Mouse (Mus musculus) kidney, postnatal 36 days (tissue): Measurements from ENCODE around the gene Klhl33.
"Not testable (repeated sequence)": the region's sequence is repeated elsewhere in the genome, so short reads cannot be mapped to it uniquely, and the experiment has no call there.

Experiments used
- DNase-seq, 2 experiments: peaks; one replicate each; pipeline ENCODE4 v3.0.0; 2021 to 2022; ENCODE audit warnings: mixed read lengths in 2 of 2

Gene Klhl33

DNA sequence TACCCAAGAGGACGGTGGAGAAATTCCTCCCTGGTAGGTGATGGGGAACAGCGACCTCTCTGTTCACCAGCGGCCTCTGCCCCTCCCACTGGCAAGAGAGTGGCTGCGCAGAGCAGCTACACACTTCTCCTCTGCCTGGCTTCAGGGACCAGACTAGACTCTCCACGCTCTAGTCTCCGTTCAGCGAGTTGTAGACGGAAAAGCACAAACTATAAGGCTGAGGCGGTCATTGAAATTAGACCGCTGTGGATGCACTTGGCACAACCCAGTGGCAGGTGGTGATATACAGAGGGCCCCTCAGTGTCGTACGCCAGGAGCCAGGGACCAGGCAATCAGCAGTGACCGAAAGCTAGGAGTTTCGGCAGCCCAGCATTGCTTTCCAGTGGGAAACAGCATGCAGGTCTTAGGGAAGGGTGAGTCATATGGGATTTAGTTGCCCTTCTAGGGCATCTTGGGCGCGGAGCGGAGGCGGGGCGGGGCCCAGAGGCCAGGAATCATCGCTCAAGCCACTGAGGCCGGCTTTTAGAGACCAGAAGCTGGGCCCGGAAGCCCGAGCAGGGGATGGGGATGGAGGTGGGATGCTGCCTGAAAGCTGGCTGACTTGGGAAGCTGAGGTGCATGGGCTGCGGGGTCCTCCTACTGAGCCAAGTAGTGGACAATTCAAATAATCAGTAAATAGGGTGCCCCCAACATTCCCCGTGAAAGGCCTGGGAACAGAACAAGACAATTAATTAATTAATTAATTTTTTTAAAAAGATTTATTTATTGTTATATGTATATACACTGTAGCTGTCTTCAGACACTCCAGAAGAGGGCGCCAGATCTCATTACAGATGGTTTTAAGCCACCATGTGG, 6.9 kb upstream of the Klhl33 start:
- peak; percentile 19 to 57 for DNase-seq

DNA sequence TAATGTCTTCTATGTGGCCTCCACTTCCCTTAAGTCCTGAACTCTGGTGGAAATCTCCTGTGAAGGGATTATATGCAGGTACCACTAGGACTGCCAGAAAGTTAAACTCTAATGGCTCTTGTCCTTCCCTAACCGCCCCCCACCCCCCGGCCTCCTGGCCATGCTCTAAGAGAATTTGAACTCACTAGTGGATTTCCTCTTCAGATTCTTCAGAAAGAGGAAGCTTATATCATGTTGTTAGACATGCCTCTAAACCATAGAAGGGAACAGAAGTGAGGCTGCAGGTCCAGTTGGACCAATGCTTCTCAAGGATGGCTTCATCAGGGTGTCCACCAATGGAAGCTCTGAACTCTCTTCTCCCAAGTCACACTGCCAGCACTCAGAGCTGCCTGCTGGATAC, 685 bp upstream of the Klhl33 start:
- DNase-seq, result not testable (repeated sequence)

DNA sequence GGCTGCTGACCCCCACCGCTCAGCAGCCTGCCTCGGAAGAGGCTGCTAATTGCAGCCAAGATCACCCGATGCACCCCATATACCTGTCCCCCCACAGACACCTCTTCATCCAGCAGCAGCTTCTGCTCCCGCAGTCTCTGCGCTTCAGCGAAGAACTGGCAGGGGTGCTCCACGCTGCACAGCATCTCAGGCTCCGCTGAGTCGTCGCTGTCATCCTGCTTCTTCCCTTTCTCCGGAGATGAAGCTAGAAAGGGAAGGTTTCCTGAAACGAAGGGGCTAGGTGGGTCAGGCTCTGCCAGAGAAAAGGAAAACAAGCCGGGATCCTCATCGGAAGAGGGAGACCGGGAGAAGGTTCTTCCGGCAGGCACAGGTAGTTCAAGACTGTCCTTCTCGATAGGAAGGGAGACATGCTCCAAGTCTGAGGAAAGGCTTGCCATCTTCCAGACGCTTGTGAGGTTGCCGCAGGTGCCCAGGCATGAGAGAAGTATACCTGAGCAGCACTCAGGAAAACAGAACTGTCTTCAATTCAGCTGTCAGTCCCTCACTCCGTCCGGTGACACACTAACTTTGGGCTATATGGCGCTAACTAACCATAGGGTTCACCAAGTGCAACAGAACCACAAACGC, 447 bp downstream of the Klhl33 start:
- peak in 1 of 2 experiments; percentile 26 for DNase-seq

DNA sequence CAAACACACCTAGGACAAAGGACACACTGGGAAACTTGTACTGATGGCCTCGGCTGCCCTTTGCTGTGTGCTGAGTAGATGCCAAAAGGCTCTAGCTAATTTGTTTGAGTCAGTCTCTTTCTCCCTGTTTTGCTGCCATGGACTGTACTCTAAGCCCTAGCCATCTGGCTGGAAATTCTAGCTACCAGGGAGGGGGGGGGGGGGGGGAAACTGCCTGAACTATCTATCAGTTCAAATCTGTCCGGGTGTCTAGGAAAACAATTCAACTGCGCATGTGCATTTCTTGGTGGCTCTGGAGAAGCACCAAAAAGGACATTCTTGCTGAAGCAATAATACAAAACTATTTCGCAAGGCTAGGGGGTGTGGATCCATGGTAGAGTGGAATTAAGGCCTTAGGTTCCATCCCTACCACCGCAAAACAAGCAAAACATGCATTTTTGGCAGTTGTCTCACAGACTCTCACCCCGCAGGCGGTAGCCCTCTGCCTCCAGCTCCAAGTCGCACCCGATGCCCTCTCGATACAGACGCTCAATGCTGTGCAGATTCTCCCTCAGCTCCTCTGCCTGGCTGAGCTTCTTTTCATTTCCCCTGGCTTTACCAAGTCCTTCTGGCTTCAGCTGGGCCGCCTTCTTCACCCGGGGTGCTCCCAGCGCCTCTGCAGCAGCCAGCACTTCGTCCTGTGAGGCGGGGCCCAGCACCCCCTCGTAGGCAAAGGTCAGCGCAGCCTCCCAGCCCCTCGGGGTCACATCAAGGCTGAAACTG, 1.1 kb downstream of the Klhl33 start:
- peak; percentile 49 to 65 for DNase-seq

DNA sequence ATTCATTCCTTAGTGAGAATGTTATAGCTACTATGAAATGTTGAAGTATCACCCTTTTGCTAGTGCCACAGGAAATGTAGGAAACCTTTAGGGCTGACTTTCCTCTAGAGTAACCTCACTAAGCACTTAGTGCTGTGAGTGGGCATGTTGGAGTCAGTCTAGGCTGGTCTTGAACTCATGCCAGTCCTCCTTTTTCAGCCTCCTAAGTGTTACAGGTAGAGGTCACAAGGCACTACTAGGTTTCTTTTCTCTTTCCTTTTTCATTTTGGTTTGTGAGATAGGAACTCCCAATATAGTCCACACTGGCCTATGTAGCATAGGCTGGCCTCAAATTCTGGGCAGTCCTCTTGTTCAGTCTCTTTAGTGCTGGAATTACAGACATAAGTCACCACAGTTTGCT, 1.9 kb downstream of the Klhl33 start:
- no peak for DNase-seq

DNA sequence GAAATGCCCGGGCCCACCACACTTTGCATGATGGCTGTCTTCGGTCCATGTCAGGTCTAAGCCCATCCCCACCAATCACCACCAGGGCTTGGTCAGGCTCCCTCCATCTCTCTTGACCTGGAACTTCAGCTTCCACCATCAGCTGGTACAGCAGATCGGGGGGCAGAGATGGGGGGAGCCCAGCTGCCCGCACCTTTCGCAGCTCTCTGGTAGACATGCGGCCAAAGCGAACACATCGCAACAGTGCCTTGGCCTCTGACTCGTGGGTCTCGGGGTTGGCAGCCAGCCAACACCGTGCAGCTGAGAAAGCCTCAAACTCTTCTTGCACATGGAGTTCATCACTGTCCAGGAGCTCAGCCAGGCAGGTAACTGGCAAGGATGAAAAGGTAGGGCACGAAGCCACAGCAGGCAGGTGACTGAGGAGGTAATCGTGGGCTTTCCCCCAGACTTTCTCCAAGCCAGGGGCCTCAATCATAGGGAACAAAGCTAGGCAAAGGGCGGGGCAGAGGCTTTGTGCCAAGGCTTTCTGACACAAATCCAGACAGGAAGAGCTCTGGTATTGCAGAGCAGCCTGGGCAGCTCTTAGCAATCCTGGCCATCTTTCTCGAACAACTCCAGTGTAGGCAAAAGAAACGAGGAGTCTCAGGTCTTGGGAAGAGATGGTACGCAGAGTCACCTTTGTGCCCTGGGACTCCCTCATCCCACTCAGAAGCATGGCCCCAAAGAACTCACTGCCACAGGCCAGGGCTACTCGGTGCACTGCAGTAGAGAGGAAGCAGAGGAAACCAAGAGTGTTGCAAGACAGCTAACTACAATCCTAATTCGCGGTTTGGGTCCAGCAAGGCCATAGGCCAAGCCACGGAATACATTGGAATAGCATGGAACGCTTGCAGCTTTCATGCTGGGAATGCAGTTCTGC, 4.5 kb downstream of the Klhl33 start:
- no peak for DNase-seq

DNA sequence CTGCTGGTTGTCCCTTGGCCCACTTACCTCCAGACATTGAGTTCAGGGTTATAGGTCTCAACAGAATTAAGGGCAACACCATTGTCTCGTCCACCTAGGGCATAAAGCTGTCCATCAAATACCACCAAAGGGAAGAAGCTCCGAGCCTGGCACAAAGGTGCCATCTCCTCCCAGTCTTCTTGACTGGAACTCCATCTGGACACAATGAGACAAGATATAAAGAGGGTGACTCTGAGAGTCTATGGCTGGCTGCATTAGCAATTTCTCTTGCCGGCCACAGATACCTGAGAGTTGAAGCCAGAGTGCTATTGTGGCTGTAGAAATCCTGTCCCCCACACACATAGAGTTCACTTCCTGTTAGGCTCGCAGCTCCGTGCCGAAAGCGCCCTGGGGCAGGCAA, 5.2 kb downstream of the Klhl33 start:
- no peak for DNase-seq

DNA sequence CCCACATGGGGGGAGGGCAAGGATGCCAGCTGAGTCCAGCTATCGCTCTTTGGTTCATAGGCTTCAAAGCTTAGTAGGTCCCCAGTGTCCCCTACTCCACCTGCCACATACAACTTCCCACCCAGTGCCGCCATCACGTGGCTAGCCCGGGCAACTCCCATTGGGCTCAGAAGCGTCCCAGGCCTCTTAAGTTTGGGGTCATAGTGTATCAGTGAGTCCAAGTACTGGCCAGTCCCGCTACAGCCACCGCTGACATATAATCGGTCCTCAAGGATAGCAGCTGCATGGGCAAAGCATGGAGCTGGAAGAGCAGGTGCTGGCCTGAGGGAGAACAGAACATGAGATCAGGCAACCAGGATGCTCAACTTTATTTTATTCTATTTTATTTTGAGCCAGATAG, 5.7 kb downstream of the Klhl33 start:
- no peak for DNase-seq

DNA sequence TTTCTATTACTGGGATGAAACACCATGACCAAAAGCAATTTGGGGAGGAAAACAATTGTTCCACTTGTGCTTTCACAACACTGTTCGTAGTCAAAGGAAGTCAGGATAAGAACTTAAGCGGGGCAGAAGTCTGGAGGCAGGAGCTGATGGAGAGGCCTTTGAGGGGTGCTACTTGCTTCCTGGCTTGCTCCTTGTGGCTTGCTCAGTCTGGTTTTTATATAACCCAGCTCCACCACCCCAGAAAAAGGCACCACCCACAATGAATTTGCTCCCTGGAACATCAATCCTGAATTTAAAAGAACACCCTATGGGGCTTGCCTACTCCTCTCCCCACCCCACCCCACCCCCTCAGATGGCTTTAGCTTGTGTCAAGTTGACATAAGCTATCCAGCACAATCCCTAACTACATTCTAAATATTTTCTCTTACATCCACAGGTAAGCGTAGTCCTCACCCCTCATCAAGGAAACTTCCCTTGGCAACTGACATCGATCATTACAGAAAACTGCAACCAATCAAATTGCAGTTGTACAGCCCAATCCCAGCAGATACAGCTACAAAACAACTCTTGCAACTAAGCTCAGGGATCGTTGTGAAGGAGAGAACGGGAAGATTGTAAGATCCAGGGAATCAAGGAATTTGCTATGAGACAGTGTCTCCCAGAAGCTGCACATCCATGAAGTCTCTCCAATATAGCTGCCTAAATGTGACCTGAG, 20.9 kb downstream of the Klhl33 start:
- DNase-seq, result no peak

DNA sequence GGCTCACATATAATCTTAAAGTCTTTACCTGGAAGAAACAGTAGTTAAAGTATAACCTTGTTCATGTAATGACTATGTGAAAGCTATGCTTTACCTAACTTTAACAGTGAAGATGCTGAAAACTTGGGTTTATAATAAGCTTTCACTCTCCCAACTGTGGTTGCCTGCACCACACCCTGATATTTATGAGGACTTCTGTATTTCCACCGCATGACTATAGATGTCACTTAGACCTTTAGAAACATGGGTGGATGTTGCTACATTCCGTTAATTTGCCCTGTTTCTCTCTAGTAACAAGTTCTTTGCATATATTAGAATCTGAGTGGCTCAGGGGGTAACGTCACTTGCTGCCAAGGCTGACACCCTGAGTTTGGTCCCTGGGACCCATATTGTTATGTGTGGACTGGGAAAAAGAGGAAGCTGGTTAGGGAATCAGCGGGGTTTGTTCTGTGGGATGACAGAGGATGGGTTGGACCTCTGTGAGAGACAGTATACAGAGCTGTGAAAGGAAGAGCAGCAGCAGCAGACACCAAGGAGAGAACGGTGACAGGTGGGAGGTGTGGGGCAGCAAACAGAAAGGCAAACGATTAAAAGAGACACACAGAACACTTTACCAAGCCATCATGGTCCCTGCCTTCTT, 21.6 kb downstream of the Klhl33 start:
- DNase-seq, result no peak

DNA sequence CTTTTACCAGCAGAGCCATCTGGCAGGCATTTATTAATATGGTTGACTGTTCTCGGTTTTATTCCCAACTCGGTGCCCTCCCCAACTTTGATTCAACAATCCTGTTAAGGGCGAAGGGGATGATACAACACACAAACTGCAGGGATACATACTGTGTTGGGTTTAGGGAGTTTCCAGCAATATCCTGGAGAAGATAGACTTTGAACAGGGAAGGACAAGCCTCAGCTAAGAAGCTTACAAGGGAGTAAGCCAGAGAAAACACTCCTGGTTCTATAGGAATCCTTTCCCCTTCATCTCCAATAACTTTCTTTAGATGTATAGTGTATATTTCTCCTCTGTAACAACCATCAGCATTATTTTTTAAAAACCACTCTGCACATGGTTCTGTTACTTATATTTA, 22.1 kb downstream of the Klhl33 start:
- no peak for DNase-seq

DNA sequence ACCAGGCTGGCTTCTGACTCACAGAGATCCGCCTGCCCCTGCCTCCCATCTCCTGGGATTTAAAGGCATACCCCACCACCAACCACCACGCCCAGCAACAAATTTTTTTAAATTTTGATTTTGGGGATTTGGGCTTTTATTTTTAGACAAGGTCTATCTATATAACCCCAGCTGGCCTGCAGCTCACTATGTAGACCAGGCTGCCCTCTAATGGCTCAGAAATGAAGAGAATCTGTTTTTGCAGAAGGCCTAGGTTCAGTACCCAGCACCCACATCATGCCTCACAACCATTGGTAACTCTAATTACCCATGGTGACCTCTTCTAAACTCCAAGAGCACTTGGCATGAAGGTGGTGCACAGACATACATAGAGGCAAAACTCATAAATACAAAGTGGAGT, 26.0 kb downstream of the Klhl33 start:
- no peak for DNase-seq

DNA sequence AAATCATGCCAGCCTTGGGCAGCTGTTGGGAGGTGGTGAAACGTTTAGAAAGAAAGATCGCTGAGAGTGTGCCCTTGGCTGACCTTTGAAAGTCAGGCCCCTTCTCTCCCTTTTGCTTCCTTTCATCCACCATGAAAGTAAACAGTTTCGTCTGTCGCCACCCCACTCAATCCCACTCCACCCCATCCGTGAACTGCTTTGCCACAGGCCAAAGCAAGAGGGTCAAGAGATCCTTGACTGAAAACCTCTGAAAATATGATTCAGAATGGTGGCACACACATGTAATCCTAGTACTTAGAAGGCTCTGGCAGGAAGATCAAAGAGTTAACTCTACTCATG, 26.5 kb downstream of the Klhl33 start:
- DNase-seq, result no peak

DNA sequence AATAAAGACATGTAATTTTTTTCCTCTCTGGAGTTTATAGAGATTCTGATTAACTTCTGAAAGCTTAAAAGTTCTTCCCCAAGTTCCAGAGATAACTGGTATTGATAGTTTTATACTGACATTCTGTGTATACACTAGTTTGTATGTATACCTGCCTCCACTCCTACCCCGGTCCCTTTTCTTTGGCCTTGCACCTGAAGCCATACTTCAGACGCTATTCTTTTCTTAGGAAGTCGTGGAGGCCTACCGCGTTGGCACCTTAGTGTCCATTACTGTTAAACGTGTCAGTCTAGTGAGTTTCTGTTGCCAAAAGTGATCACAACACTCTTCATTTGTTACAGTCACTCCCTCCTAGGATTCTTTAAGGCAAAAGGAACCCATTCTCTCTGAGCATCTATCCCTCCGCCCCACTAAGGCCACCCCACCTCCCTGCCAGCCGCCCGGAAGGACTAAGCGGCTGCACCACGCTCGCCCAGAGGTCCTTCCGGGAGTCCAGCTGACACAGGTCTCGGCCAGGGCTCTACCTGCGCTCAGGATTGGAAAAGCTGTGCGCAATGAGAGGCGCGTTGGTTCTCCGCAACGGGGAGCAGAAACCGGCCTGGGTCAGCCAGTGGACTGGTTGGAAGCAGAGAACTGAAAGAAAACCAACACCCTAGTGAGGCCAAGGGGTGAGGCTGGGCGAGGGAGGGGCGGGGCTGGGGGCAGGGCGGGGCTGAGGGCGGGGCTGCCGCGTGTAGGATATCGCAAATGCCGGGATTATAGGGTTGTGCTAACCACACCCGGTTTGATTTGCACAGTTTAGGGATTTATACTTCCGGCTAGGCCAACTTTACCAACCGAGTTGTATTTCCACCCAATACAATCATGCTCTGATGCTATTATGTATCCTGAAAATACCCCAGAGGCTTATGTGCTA, 27.2 kb downstream of the Klhl33 start, which contains the start of gene Tep1:
Gene Tep1 (minus strand): TSS at position 672 of the 916 bp plus-strand sequence.
- peak; percentile 73 to 81 for DNase-seq

DNA sequence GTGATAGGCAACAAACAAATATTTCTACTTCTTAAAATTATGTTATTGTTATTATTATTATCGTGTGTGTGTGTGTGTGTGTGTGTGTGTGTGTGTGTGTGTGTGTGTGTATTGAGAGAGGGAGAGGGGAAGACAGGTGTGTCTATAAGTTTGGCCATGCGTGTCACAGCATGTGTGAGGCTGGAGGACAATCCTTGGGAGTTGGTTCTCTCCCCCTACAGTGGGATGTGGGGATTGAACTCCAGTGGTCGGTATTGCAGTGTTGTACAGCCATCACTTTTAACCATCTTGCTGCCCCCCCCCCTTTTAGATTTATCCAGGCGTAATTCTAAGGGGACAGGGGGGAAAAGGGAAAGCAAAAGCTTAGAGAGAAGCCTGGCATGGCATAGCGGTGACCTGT, 28.7 kb downstream of the Klhl33 start:
- DNase-seq, result no peak

DNA sequence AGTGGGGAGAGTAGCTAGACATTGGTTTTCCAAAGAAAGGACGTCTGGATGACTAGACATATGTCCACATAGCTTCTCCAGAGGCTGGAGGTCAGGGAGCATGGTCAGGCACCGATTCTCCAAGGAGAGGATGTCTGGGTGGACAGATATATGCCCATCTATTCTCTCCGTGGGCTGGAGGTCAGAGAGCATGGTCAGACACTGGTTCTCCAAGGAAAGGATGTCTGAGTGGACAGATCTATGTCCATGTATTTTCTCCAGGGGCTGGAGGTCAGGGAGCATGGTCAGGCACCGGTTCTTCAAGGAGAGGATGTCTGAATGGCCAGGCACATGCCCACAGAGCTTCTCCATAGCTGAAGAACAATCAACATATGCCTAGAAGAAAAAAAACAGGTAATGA, 29.1 kb downstream of the Klhl33 start:
- DNase-seq, result no peak

DNA sequence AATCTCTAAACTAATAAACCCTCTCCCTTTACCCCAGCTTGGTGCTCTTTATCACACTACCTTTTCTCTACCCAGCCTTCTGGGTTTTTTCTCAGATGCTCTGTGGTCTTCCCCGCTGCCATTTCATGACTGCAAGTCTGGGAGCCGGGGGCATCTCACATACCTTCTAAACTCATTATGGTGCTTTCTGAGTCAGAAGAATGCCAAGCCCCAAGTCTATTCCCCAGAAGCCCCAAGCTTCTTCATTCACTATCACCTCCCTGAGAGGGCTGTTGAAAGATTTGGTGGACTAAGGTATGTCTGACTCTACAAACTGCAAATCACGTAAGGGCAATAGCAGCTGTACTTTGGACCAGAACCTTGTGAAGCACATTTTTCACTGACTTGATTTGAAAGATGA, 30.3 kb downstream of the Klhl33 start:
- no peak for DNase-seq

DNA sequence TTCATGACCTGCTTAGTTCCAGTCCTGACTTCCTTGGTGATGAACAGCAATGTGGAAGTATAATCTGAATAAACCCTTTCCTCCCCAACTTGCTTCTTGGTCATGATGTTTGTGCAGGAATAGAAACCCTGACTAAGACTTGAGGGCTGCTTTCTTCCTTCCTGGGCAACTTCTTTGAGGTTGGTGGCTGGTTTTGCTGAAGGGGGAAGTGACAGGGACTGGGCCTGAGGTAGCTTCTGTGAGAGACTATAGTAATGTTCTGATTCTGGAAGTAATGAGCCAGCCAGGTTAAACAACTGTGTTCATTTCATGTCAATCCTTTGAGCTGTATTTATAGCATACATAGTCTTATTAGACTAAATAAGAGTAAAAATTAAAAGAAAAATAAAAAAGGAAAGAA, 32.3 kb downstream of the Klhl33 start:
- not testable (repeated sequence) for DNase-seq

DNA sequence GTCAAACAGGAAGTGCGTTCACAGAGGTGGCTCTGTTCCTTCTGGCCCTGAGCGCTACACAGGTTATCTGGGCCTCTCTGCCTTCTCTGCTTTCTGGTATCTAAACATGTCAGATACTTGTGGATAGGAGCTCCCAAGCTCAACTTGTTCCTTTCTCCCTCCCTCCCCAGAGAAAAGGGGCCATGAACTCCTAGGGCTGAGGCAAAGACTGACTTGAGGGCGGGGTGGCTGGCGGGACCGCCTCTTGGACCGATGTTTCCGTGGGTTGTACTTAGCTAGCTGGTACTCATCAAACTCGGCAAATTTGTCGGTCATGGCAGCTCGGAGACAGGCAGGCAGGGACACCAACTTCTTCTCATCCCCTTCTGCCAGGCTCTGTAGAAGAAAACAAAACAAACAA, 34.7 kb downstream of the Klhl33 start:
- DNase-seq, result no peak

DNA sequence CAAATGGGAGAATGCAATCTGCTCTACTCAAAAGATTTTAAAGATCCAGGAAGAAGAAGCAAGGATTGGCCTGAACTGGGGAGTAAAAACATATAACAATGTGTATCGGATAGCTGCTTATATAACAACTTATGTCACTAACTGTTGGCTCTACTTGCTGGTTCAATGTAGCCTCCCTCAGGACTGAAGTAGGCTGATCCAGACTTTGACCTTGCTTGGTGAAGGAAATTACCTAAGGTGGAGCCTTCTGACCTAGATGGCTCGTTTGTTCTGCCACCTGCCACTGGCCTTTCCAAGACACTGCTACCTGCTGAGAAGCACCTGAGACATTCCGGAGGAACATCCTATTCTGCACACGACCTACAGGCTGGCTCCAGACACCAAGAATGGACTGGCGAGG, 41.5 kb downstream of the Klhl33 start:
- DNase-seq, result peak in 1 of 2 experiments; percentile 9
